Comparison of ENCODE assay signal across 24 mouse cellular contexts in genomic region chr10:91102799-91103590, GRCm38 (mm10). TPM values are rescaled to one million over a fixed set of nuclear protein-coding genes. Genes with fewer than 3 reads are reported as not detected.
DNase-seq lines count a peak whose midpoint lies in the region; ATAC-seq lines count a peak whose summit lies in the region.
"Had no signal": no experiment of that assay in that cellular context is flagged by ENCODE, and none has a peak within 500 bp of the region (broad histone marks: within the 10 kb centered on the region; RNA-seq: fewer than 3 reads in every experiment).

No protein-coding gene starts in this region.

- no peaks in the 10 kb centered on the region for H3K9me3 ChIP-seq in embryonic facial prominence, embryonic 14.5 days (ENCODE audit: control insufficient read depth, low read length)
- H3K9me3 ChIP-seq in embryonic facial prominence, embryonic 10.5 days: no peaks in the 10 kb centered on the region
- no peaks in the 10 kb centered on the region for H3K9me3 ChIP-seq in megakaryocyte, embryonic 14.5 days
- H3K9me3 ChIP-seq: embryonic facial prominence, embryonic 15.5 days; forebrain, embryonic 10.5 days; G1E; heart, embryonic 15.5 days; hindbrain, embryonic 10.5 days; intestine, embryonic 15.5 days had no signal

- whole genome bisulfite sequencing in embryonic facial prominence, embryonic 14.5 days: 92% methylated on average over 14 of the region's 14 CpGs
- 90% methylated on average over 14 of the region's 14 CpGs for WGBS in embryonic facial prominence, embryonic 10.5 days

- H3K4me3 ChIP-seq in embryonic facial prominence, embryonic 14.5 days (ENCODE audit: low read depth, low read length): no peak overlapping the region
- no peak overlapping the region for H3K4me3 ChIP-seq in embryonic facial prominence, embryonic 10.5 days
- peak overlapping the region; percentile 12 for H3K4me3 ChIP-seq in megakaryocyte, embryonic 14.5 days (replicated peaks)
- H3K4me3 ChIP-seq: embryonic facial prominence, embryonic 15.5 days; erythroblast, embryonic 14.5 days; forebrain, embryonic 10.5 days; gastrocnemius, adult 2 months; heart, embryonic 15.5 days; hindbrain, embryonic 10.5 days; intestine, embryonic 15.5 days had no signal

- DNase-seq in embryonic facial prominence, embryonic 14.5 days (ENCODE audit: low spot score): peak; percentile 12
- DNase-seq in embryonic facial prominence, embryonic 10.5 days (ENCODE audit: low spot score): no peak
- peak; percentile 52 for DNase-seq in ZHBTc4 (ENCODE audit: low read depth, low spot score)
- no peak for DNase-seq in kidney, postnatal 4 days
- DNase-seq in right cerebral cortex, adult 18-20 months: no peak
- DNase-seq: adrenal gland, postnatal 10 days; cerebellum, adult 11-12 months; cerebellum, adult 9-10 months; cerebellum, postnatal 25 days; gastrocnemius, adult 2 months; gastrocnemius, postnatal 25 days; heart, postnatal 14 days had no signal

- H3K27me3 ChIP-seq in embryonic facial prominence, embryonic 14.5 days (replicated peaks; ENCODE audit: control insufficient read depth, insufficient read depth, low read length): no peaks in the 10 kb centered on the region
- H3K27me3 ChIP-seq in embryonic facial prominence, embryonic 10.5 days (replicated peaks; ENCODE audit: low read depth, poor library complexity, severe bottlenecking): no peaks in the 10 kb centered on the region
- no peaks in the 10 kb centered on the region for H3K27me3 ChIP-seq in megakaryocyte, embryonic 14.5 days (replicated peaks)
- H3K27me3 ChIP-seq: embryonic facial prominence, embryonic 15.5 days; heart, embryonic 15.5 days; intestine, embryonic 15.5 days had no signal

- no peak overlapping the region for H3K9ac ChIP-seq in embryonic facial prominence, embryonic 14.5 days (ENCODE audit: low read depth, low read length)
- H3K9ac ChIP-seq: embryonic facial prominence, embryonic 15.5 days; heart, embryonic 15.5 days; hindbrain, embryonic 14.5 days; intestine, embryonic 15.5 days had no signal

- no peak overlapping the region for H3K4me2 ChIP-seq in embryonic facial prominence, embryonic 14.5 days (ENCODE audit: low read depth, low read length)
- H3K4me2 ChIP-seq: embryonic facial prominence, embryonic 15.5 days; heart, embryonic 11.5 days; heart, embryonic 15.5 days; hindbrain, embryonic 14.5 days; intestine, embryonic 15.5 days had no signal

- H3K27ac ChIP-seq in embryonic facial prominence, embryonic 14.5 days (replicated peaks; ENCODE audit: low read depth, low read length): no peak overlapping the region
- no peak overlapping the region for H3K27ac ChIP-seq in embryonic facial prominence, embryonic 10.5 days (replicated peaks)
- H3K27ac ChIP-seq: embryonic facial prominence, embryonic 15.5 days; forebrain, embryonic 10.5 days; gastrocnemius, adult 2 months; heart, embryonic 15.5 days; hindbrain, embryonic 10.5 days; hindbrain, embryonic 14.5 days; intestine, embryonic 15.5 days had no signal

- ATAC-seq in embryonic facial prominence, embryonic 14.5 days (ENCODE audit: low read depth): no peak
- no peak for ATAC-seq in megakaryocyte, adult 5-6 weeks (ENCODE audit: poor library complexity, severe bottlenecking)
- ATAC-seq: forebrain, embryonic 14.5 days; intestine, embryonic 15.5 days had no signal

- H3K36me3 ChIP-seq in embryonic facial prominence, embryonic 14.5 days (ENCODE audit: control insufficient read depth, insufficient read depth, low read length): peaks cover 27% of the 10 kb centered on the region
- H3K36me3 ChIP-seq in embryonic facial prominence, embryonic 10.5 days (replicated peaks): peaks cover 21% of the 10 kb centered on the region
- peaks cover 25% of the 10 kb centered on the region for H3K36me3 ChIP-seq in megakaryocyte, embryonic 14.5 days (replicated peaks; ENCODE audit: low read length)
- H3K36me3 ChIP-seq: intestine, embryonic 15.5 days had no signal

- H3K4me1 ChIP-seq in embryonic facial prominence, embryonic 14.5 days (ENCODE audit: control insufficient read depth, insufficient read depth, low read length): no peaks in the 10 kb centered on the region
- no peaks in the 10 kb centered on the region for H3K4me1 ChIP-seq in embryonic facial prominence, embryonic 10.5 days
- H3K4me1 ChIP-seq in megakaryocyte, embryonic 14.5 days: no peaks in the 10 kb centered on the region
- H3K4me1 ChIP-seq: embryonic facial prominence, embryonic 15.5 days; forebrain, embryonic 10.5 days; heart, embryonic 15.5 days; hindbrain, embryonic 10.5 days; intestine, embryonic 15.5 days had no signal

RNA-seq across cellular contexts. Expression of gene Ikbip, which starts 20.3 kb away (rescaled TPM):
- polyA plus RNA-seq in embryonic facial prominence, embryonic 14.5 days (2014; fragmentation: Nextera tagmentation; extraction: Ambion mirVana): 74.3 and 79.6 TPM in 2 replicates
- 21.0 and 22.9 TPM in 2 replicates for polyA plus RNA-seq in embryonic facial prominence, embryonic 10.5 days (2016; fragmentation: Nextera tagmentation; extraction: Ambion mirVana)
- 5.3 and 7.9 TPM in 2 replicates for polyA plus RNA-seq in megakaryocyte, embryonic 14.5 days (2012; ENCODE audit: insufficient read depth, low replicate concordance)
- 8.1 and 15.4 TPM in 2 replicates for total RNA-seq in megakaryocyte, adult 5-6 weeks (2015)
- 15.0 and 26.5 TPM in 2 replicates for total RNA-seq in megakaryocyte, adult 5-6 weeks (2017)
- polyA plus RNA-seq: erythroblast, embryonic 14.5 days had no signal

RNA-seq across cellular contexts. Expression of gene Apaf1, which starts 20.4 kb away (rescaled TPM):
- 25.9 and 28.5 TPM in 2 replicates for polyA plus RNA-seq in embryonic facial prominence, embryonic 14.5 days (2014; fragmentation: Nextera tagmentation; extraction: Ambion mirVana)
- 22.9 and 26.8 TPM in 2 replicates for polyA plus RNA-seq in embryonic facial prominence, embryonic 10.5 days (2016; fragmentation: Nextera tagmentation; extraction: Ambion mirVana)
- polyA plus RNA-seq in megakaryocyte, embryonic 14.5 days (2012; ENCODE audit: insufficient read depth, low replicate concordance): 2.9 and 5.1 TPM in 2 replicates
- 139 and 147 TPM in 2 replicates for total RNA-seq in megakaryocyte, adult 5-6 weeks (2015)
- total RNA-seq in megakaryocyte, adult 5-6 weeks (2017): 70.8 and 73.6 TPM in 2 replicates

RNA-seq across cellular contexts. Expression of gene Slc25a3, which starts 20.9 kb away (rescaled TPM):
- 515 and 526 TPM in 2 replicates for polyA plus RNA-seq in embryonic facial prominence, embryonic 14.5 days (2014; fragmentation: Nextera tagmentation; extraction: Ambion mirVana)
- 397 and 400 TPM in 2 replicates for polyA plus RNA-seq in embryonic facial prominence, embryonic 10.5 days (2016; fragmentation: Nextera tagmentation; extraction: Ambion mirVana)
- 253 and 281 TPM in 2 replicates for polyA plus RNA-seq in megakaryocyte, embryonic 14.5 days (2012; ENCODE audit: insufficient read depth, low replicate concordance)
- total RNA-seq in megakaryocyte, adult 5-6 weeks (2015): 402 and 461 TPM in 2 replicates
- 143 and 163 TPM in 2 replicates for total RNA-seq in megakaryocyte, adult 5-6 weeks (2017)

Comparison
In these comparisons a context has a peak if more than half of its experiments do, and no peak if none do; other contexts are left out.
1. DNase-seq: peak in embryonic facial prominence, embryonic 14.5 days (single experiment) and ZHBTc4 (single experiment); none in embryonic facial prominence, embryonic 10.5 days (single experiment), kidney, postnatal 4 days (0 of 2) and right cerebral cortex, adult 18-20 months (single experiment).